Mouse (Mus musculus) forebrain, embryonic 15.5 days (tissue): ENCODE measurements around the gene Hist1h3g. TPM values are rescaled to one million over a fixed set of nuclear protein-coding genes. Genes with fewer than 3 reads are reported as not detected.
"Not testable (repeated sequence)": the region's sequence is repeated elsewhere in the genome, so short reads cannot be mapped to it uniquely, and the experiment has no call there.

Experiments
- ATAC-seq: fragments of 200-750 bp; cut with Nextera tagmentation; replicated peaks from 2 replicates; pipeline ENCODE4 v1.8.0; 2017; ENCODE audit warnings: mild to moderate bottlenecking, moderate TSS enrichment, moderate library complexity
- H3K27ac ChIP-seq: fragments of 300-500 bp; sonication (generic); replicated peaks from 2 replicates; pipeline ENCODE4 v1.5.1; 2015; ENCODE audit warnings: mild to moderate bottlenecking, inconsistent platforms
- H3K27me3 ChIP-seq: fragments of 300-500 bp; sonication (generic); 2 replicates; pipeline ENCODE4 v1.6.1; 2015; ENCODE audit warnings: inconsistent platforms
- H3K36me3 ChIP-seq: fragments of 300-500 bp; sonication (generic); 2 replicates; pipeline ENCODE4 v1.6.1; 2015; ENCODE audit warnings: mild to moderate bottlenecking, inconsistent platforms
- H3K4me1 ChIP-seq: fragments of 300-500 bp; sonication (generic); 2 replicates; pipeline ENCODE4 v1.6.1; 2015; ENCODE audit warnings: inconsistent platforms
- H3K4me2 ChIP-seq: fragments of 300-500 bp; sonication (generic); replicated peaks from 2 replicates; pipeline ENCODE4 v1.6.1; 2015; ENCODE audit warnings: mild to moderate bottlenecking, inconsistent platforms
- H3K4me3 ChIP-seq: fragments of 300-500 bp; sonication (generic); 2 replicates; pipeline ENCODE4 v1.5.1; 2015; ENCODE audit warnings: mild to moderate bottlenecking, inconsistent platforms
- H3K9ac ChIP-seq: fragments of 300-500 bp; sonication (generic); replicated peaks from 2 replicates; pipeline ENCODE4 v1.6.1; 2015; ENCODE audit warnings: mild to moderate bottlenecking, inconsistent platforms
- H3K9me3 ChIP-seq: fragments of 300-500 bp; sonication (generic); 2 replicates; pipeline ENCODE4 v1.6.1; 2016; ENCODE audit warnings: inconsistent platforms
- WGBS: fragments of 180-500 bp; shearing (Covaris S2); methylation state at CpG from one replicate; pipeline ENCODE4 v1.1.7; 2015; ENCODE audit warnings: mixed read lengths; 5-methylcytosine and 5-hydroxymethylcytosine counted together
- polyA plus RNA-seq: library from polyadenylated mRNA; unstranded; fragments of >200 nt; fragmentation: Nextera tagmentation; extraction: Ambion mirVana; gene quantifications from 2 replicates; pipeline ENCODE4 v1.2.1, GENCODE M21; 2015

Hist1h3g gene
- polyA plus RNA-seq, 1 experiment from 2014 or later = 3.4 TPM

DNA sequence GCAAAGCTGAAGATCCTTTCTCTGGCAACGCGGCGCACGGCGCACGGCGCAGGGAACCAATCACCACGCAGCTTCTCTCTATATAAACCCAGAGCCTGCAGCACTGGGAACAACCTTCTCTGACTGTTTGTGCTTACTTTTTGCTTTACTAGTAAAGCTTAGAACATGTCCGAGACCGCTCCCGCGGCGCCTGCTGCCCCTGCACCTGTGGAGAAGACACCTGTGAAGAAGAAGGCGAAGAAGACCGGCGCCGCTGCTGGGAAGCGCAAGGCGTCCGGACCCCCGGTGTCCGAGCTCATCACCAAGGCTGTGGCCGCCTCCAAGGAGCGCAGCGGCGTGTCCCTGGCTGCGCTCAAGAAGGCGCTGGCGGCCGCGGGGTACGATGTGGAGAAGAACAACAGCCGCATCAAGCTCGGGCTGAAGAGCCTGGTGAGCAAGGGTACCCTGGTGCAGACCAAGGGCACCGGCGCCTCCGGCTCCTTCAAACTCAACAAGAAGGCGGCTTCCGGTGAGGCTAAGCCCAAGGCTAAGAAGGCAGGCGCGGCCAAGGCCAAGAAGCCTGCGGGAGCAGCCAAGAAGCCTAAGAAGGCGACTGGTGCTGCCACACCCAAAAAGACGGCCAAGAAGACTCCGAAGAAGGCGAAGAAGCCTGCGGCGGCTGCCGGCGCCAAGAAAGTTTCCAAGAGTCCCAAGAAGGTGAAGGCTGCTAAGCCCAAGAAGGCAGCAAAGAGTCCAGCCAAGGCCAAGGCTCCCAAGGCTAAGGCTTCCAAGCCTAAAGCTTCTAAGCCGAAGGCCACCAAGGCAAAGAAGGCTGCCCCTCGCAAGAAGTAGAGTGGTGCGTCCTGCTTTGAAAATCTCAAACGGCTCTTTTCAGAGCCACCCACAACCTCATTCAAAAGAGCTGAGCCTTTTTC is 20.0 kb downstream of the Hist1h3g start:
- H3K9me3 ChIP-seq = no peaks in the 10 kb centered on the region
- no peaks in the 10 kb centered on the region for H3K27me3 ChIP-seq
- no peaks in the 10 kb centered on the region for H3K36me3 ChIP-seq
- H3K9ac ChIP-seq = peak overlapping the region; percentile 78
- peak overlapping the region; percentile 57 for H3K4me3 ChIP-seq
- peaks cover 37% of the 10 kb centered on the region for H3K4me1 ChIP-seq
- under 1% methylated on average over 54 of the region's 54 CpGs for WGBS
- peak overlapping the region; percentile 97 for H3K27ac ChIP-seq
- peak; percentile 87 for ATAC-seq
- H3K4me2 ChIP-seq = peak overlapping the region; percentile 99

DNA sequence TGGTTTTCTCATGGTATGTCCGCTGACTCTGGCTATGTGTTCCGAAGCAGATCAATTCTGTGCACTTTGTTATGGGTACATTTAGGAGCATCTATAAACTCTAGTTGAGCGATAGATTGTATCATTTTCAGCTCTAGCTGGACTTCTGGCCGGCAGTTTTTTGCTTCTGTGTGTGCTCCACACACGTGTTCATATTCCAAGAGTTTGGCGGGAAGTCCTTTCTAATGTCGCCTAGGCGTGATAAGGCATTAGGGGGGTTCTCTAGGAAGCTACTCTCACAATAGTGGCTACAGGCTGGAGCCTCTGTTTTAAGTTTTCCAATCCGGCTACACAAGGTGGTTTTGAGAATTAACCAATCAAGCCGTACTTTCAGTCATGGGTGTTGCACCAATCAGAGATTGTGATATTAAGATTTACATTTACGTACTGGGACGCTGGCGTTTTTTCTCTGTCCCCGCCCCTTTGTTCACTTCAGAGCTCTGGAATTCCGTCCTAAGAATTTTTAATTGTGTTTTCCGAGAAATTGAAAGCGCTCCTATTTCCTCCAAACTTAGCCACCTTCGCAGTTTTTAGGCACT is 20.7 kb downstream of the Hist1h3g start:
- ATAC-seq = peak; percentile 84
- no peaks in the 10 kb centered on the region for H3K36me3 ChIP-seq
- peak overlapping the region; percentile 99 for H3K4me2 ChIP-seq
- H3K4me1 ChIP-seq = peaks cover 35% of the 10 kb centered on the region
- H3K27me3 ChIP-seq = no peaks in the 10 kb centered on the region
- peak overlapping the region; percentile 78 for H3K9ac ChIP-seq
- H3K9me3 ChIP-seq = no peaks in the 10 kb centered on the region
- peak overlapping the region; percentile 57 for H3K4me3 ChIP-seq
- peak overlapping the region; percentile 97 for H3K27ac ChIP-seq
- WGBS = under 1% methylated on average over 18 of the region's 18 CpGs

DNA sequence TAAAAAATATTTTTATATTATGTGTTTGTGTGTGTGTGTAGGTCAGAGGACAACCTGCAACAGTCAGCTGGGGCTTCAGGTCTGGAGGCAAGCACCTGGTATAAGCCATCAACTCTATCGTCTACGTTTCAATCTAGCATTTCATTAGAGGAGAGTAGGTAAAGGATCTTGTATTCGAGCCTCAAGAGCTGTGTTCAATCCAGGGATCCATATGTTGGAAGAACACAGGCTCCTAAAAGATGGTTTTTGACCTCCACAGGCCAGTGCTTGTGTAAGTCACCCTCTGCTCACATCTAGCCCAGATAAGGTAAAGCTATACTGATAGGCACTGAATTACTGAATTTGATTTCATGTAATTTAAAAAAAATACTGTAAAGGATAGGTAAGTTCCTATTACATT is 21.7 kb downstream of the Hist1h3g start:
- peak overlapping the region; percentile 97; the same call in 1 of the 2 replicates for H3K27ac ChIP-seq
- WGBS = 68% methylated on average over 3 of the region's 3 CpGs
- no peaks in the 10 kb centered on the region for H3K9me3 ChIP-seq
- no peak for ATAC-seq
- no peak overlapping the region for H3K9ac ChIP-seq
- H3K4me1 ChIP-seq = peaks cover 28% of the 10 kb centered on the region
- H3K36me3 ChIP-seq = no peaks in the 10 kb centered on the region
- H3K4me2 ChIP-seq = no peak overlapping the region
- H3K4me3 ChIP-seq = no peak overlapping the region
- H3K27me3 ChIP-seq = no peaks in the 10 kb centered on the region

DNA sequence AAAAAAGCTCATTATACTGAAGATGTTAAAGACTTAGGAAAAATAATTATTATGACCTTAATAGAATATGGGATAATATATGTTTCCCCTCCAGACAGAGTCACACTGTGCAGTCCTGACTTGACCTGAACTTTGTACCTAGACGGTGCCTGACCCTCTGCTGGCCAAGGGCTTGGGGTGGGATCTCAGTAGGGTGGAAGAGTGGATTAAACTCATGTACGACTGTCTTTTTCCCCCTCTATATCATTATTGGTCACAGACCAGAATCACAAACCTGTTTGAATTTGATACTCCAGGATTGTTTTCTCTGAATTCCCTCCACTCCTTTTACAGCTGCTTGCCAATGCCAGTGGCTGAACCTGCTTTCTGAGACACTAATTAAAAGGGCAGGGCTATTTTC is 25.5 kb downstream of the Hist1h3g start:
- peak overlapping the region; percentile 15; the same call in 1 of the 2 replicates for H3K4me2 ChIP-seq
- H3K27ac ChIP-seq, ATAC-seq, H3K36me3 ChIP-seq, H3K4me3 ChIP-seq, H3K9ac ChIP-seq, H3K9me3 ChIP-seq, H3K27me3 ChIP-seq: not testable (repeated sequence)
- WGBS = 10% methylated on average over 2 of the region's 2 CpGs
- H3K4me1 ChIP-seq = peaks cover 17% of the 10 kb centered on the region

DNA sequence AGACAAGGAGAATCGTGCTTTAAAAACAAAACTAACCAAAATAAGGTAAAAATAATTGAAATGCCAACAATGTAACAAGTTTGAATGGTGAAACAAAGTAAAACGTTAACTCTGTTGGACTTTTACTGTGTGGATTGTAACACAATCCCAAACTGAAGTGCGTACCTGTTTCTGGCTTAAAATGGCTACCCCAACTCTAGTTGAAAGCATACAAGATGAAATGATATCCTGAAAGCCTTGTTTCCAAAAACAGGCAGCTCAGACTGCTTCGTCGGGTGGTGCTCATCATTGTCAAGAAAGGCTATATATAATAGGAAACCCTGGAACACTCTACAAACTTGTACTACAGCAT is 26.3 kb downstream of the Hist1h3g start:
- ATAC-seq, H3K27me3 ChIP-seq, H3K36me3 ChIP-seq, H3K9me3 ChIP-seq: not testable (repeated sequence)
- peak overlapping the region; percentile 41 for H3K4me2 ChIP-seq
- peak overlapping the region; percentile 50 for H3K4me3 ChIP-seq
- peaks cover 14% of the 10 kb centered on the region for H3K4me1 ChIP-seq
- H3K9ac ChIP-seq = peak overlapping the region; percentile 72
- WGBS = 0% methylated on average over 2 of the region's 5 CpGs
- peak overlapping the region; percentile 97 for H3K27ac ChIP-seq

DNA sequence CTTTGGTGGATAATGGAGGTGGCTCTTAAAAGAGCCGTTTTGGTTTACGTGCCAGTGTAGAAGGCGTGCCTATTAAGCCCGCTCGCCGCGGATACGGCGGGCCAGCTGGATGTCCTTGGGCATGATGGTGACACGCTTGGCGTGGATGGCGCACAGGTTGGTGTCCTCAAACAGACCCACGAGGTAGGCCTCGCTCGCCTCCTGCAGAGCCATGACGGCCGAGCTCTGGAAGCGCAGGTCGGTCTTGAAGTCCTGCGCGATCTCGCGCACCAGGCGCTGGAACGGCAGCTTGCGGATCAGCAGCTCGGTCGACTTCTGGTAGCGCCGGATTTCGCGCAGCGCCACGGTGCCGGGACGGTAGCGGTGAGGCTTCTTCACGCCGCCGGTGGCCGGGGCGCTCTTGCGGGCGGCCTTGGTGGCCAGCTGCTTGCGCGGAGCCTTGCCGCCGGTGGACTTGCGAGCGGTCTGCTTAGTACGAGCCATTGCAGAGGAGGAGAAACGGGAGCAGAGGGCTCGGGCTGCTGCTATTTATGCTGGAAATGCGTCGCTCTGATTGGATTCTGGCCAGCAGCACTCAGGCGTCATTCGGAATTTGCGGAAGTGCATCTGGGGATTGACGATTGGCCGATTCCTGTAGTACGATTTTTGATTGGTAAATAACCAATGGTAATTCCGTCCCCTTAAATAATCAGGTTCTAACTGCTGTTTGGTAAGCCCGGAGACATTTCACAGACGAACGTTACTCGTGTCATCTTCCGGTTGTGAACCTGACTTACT is 26.8 kb downstream of the Hist1h3g start, which contains the start of gene Hist1h3e:
Gene Hist1h3e, minus strand, starts transcription at position 487 of the 777 bp plus-strand sequence.
- not testable (repeated sequence) for H3K27me3 ChIP-seq, H3K36me3 ChIP-seq, H3K4me1 ChIP-seq, H3K9me3 ChIP-seq
- WGBS = under 1% methylated on average over 37 of the region's 67 CpGs
- peak within 1 kb of the TSS; percentile 50 for H3K4me3 ChIP-seq
- H3K27ac ChIP-seq = peak within 1 kb of the TSS; percentile 97
- peak within 1 kb of the TSS; percentile 65 for H3K4me2 ChIP-seq
- peak within 1 kb of the TSS; percentile 72 for H3K9ac ChIP-seq
- ATAC-seq = peak; percentile 95

DNA sequence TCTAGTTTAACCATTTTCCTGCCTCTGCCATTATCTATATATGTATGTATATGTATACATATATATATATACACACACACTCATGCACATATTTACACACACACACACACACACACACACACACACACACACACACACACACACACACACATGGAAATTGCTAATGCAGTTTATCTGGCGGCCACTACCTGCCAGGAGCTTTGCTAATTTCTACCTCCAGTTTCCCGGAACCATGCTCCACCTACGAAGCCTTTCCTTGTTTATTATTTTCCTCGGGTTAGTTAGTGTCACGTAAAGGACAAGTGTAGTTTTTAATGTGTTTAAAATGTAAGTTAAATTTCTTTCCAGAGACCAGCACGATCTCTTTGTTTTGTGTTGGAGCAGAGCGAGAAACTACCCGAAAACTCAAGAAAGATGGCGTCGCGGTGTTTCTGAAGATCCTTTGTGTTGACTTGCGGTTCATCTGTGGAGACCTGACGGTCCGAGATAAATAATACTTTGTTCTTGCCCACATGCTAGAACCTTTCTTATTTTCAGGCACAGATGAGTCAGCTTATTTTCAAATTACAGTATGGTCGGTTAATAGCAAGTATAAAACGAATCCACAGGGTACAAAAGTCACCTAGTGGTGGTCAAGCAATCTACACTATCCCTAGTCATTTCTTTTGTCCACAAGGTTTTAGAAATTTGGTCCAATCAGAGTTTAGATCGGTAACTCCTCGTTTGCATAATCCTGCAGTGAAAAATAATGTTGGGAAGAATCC is 27.7 kb downstream of the Hist1h3g start:
- under 1% methylated on average over 18 of the region's 18 CpGs for WGBS
- H3K27ac ChIP-seq = peak overlapping the region; percentile 97

DNA sequence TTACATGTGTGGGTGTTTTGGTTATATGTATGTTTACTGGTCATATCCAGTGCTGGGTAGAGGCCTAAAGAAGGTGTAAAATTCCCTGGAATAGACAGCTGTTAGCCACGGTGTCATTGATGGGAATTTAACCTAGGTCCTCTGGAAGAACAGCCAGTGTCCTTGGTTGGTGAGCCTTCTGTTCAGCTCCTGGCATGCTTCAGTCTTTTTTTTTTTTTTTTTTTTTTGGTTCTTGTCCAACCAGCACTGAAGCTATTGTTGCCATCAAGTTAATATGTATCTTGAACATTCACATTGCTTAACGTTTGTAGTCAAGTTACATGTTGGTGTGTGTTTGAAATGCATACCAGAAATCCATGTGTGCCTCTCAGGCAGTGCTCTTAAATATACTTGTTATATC is 29.3 kb downstream of the Hist1h3g start:
- Histone ChIP-seq H3K4me2 (no peak overlapping the region), H3K9me3 (no peaks in the 10 kb centered on the region), H3K9ac (no peak overlapping the region), H3K36me3 (no peaks in the 10 kb centered on the region), H3K27ac (peak overlapping the region; percentile 97; the same call in 1 of the 2 replicates), H3K4me1 (peaks cover 9% of the 10 kb centered on the region; the same call in 1 of the 2 replicates), H3K4me3 (no peak overlapping the region), H3K27me3 (no peaks in the 10 kb centered on the region)
- 90% methylated on average over 2 of the region's 2 CpGs for WGBS
- no peak for ATAC-seq

More for the DNA sequence above, 27.7 kb downstream of the Hist1h3g start:
- H3K36me3 ChIP-seq = no peaks in the 10 kb centered on the region
- H3K9ac ChIP-seq = peak overlapping the region; percentile 56
- peak overlapping the region; percentile 50 for H3K4me3 ChIP-seq
- H3K9me3 ChIP-seq = no peaks in the 10 kb centered on the region
- peak; percentile 50 for ATAC-seq
- H3K4me2 ChIP-seq = peak overlapping the region; percentile 65
- peaks cover 9% of the 10 kb centered on the region; the same call in 1 of the 2 replicates for H3K4me1 ChIP-seq
- H3K27me3 ChIP-seq = no peaks in the 10 kb centered on the region

DNA sequence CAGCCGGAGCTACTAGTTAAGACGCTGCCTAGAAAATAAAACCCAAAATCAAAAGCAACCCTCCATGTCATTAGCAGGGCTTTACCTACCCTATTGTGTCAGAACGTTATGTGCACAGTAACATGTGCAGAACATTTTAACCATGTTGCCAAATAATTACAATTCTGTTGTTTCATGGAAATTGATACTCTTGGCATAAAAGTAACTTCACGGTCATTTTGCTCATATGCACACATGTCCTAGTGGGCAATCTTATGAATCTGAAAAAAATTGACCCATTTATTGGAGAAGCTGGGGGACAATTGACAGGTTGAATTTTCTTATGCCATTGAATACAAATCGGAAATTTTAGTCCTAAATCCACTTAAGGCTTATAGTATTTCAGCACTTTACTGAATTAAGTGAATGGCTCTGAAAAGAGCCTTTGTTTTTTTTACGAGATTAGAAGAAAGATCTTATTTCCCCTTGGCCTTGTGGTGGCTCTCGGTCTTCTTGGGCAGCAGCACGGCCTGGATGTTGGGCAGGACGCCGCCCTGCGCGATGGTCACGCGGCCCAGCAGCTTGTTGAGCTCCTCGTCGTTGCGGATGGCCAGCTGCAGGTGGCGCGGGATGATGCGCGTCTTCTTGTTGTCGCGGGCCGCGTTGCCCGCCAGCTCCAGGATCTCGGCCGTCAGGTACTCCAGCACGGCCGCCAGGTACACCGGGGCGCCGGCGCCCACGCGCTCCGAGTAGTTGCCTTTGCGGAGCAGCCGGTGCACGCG is 35.2 kb downstream of the Hist1h3g start:
- H3K27me3 ChIP-seq, H3K9me3 ChIP-seq, H3K36me3 ChIP-seq: not testable (repeated sequence)
- peak overlapping the region; percentile 50 for H3K4me3 ChIP-seq
- peaks cover 24% of the 10 kb centered on the region for H3K4me1 ChIP-seq
- peak; percentile 11 for ATAC-seq
- peak overlapping the region; percentile 64 for H3K4me2 ChIP-seq
- WGBS = under 1% methylated on average over 27 of the region's 41 CpGs
- peak overlapping the region; percentile 54 for H3K9ac ChIP-seq
- peak overlapping the region; percentile 97 for H3K27ac ChIP-seq

DNA sequence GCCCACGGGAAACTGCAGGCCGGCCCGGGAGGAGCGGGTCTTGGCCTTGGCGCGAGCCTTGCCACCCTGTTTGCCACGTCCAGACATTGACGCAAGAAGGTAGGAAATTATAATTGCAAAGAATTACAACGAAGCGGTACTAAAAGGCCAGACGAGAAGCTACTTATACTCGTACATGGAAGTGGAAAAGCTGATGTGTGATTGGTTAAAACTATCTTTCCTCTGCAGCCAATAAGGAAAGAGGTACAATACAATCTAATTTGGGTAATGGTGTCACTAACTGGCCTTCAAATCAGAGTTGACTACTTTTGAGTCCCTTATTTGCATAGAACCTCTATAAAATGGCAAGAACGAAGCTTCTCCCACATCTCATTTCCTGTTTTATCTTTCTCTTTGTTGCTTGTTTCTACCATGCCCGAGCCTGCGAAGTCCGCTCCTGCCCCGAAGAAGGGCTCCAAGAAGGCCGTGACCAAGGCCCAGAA is 35.8 kb downstream of the Hist1h3g start, which contains the start of the genes Hist1h2ae and Hist1h2bg:
Gene Hist1h2ae, minus strand, starts transcription at position 199 of the 482 bp plus-strand sequence.
Gene Hist1h2bg, plus strand, starts transcription at position 375 of the 482 bp plus-strand sequence.
- Histone ChIP-seq H3K36me3 (no peaks in the 10 kb centered on the region), H3K4me1 (peaks cover 25% of the 10 kb centered on the region), H3K27me3 (no peaks in the 10 kb centered on the region), H3K27ac (peak within 1 kb of the TSS; percentile 97), H3K9me3 (no peaks in the 10 kb centered on the region), H3K4me3 (peak within 1 kb of the TSS; percentile 50), H3K9ac (peak within 1 kb of the TSS; percentile 69), H3K4me2 (peak within 1 kb of the TSS; percentile 64)
- WGBS = under 1% methylated on average over 18 of the region's 18 CpGs
- ATAC-seq = peak; percentile 93
